Mouse (Mus musculus) thymus, adult 2 months (tissue): Measurements from ENCODE around the gene Polr1e. TPM values are rescaled to one million over a fixed set of nuclear protein-coding genes. Genes with fewer than 3 reads are reported as not detected.
"Not testable (repeated sequence)": the region's sequence is repeated elsewhere in the genome, so short reads cannot be mapped to it uniquely, and the experiment has no call there.

ENCODE experiments used
- DNase-seq: peaks from one replicate; pipeline ENCODE4 v3.0.0; 2021
- H3K27ac ChIP-seq: fragments of 200-500 bp; 2 replicates; pipeline ENCODE4 v1.5.1; 2012; ENCODE audit warnings: low read length, control low read depth; ENCODE audit not compliant: control insufficient read depth, insufficient read depth
- H3K27me3 ChIP-seq: fragments of 200-500 bp; 2 replicates; pipeline ENCODE4 v1.6.1; 2012; ENCODE audit warnings: mild to moderate bottlenecking, low read length, moderate library complexity, mixed read lengths; ENCODE audit not compliant: control insufficient read depth, insufficient read depth
- H3K36me3 ChIP-seq: fragments of 200-500 bp; 2 replicates; pipeline ENCODE4 v1.6.1; 2012; ENCODE audit warnings: mild to moderate bottlenecking, low read length, moderate library complexity; ENCODE audit not compliant: control insufficient read depth, insufficient read depth
- H3K4me1 ChIP-seq: fragments of 200-500 bp; replicated peaks from 2 replicates; pipeline ENCODE4 v1.6.1; 2012; ENCODE audit warnings: low read length; ENCODE audit not compliant: control insufficient read depth, insufficient read depth
- H3K4me3 ChIP-seq: fragments of 200-500 bp; 2 replicates; pipeline ENCODE4 v1.5.1; 2012; ENCODE audit warnings: mild to moderate bottlenecking, low read length, control low read depth, moderate library complexity; ENCODE audit not compliant: control insufficient read depth, insufficient read depth
- CTCF ChIP-seq: fragments of 200-500 bp; IDR thresholded peaks from 2 replicates; pipeline ENCODE4 v1.5.1; 2012; ENCODE audit warnings: mild to moderate bottlenecking, control low read depth, low read length, moderate library complexity, borderline replicate concordance; ENCODE audit not compliant: control insufficient read depth, poor library complexity, insufficient read depth; ENCODE audit errors: extremely low read depth
- POLR2A ChIP-seq: fragments of 200-500 bp; IDR thresholded peaks from 2 replicates; pipeline ENCODE4 v1.6.1; 2012; ENCODE audit warnings: mild to moderate bottlenecking, low read length, control low read depth, moderate library complexity; ENCODE audit not compliant: control insufficient read depth, poor library complexity, insufficient read depth; ENCODE audit errors: extremely low read depth
- WGBS: fragments of 180-500 bp; shearing (Covaris S2); methylation state at CpG from one replicate; pipeline ENCODE4 v1.1.7; 2018; 5-methylcytosine and 5-hydroxymethylcytosine counted together
- polyA plus RNA-seq: library from polyadenylated mRNA; depleted of rRNA; stranded (reverse); fragments of >200 nt; gene quantifications from 2 replicates; pipeline ENCODE4 v1.2.3, GENCODE M21; 2012

The Polr1e gene
- polyA plus RNA-seq, 1 experiment, result 11.1 TPM

DNA sequence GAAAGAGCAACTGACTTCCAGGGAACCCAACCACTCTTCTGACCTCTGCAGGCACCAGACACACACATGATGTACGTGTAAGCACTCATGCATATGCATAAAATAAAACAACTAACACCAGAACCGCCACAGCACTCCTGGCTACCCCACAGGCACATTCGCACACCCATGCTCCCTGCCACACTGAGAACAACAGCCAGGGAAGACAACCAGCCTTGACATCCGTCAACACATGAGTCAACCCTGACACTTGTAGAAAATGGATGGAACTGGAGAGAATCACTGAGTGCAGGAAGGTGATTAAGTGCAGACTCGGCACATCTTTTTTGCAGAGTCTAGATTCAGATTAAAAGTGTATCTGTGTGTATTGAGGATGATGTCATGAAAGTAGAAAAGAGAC, 18.2 kb downstream of the Polr1e start:
- no peak overlapping the region for H3K4me3 ChIP-seq
- WGBS, result 85% methylated on average over 5 of the region's 5 CpGs
- no peaks in the 10 kb centered on the region for H3K4me1 ChIP-seq
- H3K27me3 ChIP-seq, result no peaks in the 10 kb centered on the region
- no peak for TF ChIP-seq POLR2A
- TF ChIP-seq CTCF, result no peak
- no peak for DNase-seq
- no peaks in the 10 kb centered on the region for H3K36me3 ChIP-seq
- H3K27ac ChIP-seq, result no peak overlapping the region

DNA sequence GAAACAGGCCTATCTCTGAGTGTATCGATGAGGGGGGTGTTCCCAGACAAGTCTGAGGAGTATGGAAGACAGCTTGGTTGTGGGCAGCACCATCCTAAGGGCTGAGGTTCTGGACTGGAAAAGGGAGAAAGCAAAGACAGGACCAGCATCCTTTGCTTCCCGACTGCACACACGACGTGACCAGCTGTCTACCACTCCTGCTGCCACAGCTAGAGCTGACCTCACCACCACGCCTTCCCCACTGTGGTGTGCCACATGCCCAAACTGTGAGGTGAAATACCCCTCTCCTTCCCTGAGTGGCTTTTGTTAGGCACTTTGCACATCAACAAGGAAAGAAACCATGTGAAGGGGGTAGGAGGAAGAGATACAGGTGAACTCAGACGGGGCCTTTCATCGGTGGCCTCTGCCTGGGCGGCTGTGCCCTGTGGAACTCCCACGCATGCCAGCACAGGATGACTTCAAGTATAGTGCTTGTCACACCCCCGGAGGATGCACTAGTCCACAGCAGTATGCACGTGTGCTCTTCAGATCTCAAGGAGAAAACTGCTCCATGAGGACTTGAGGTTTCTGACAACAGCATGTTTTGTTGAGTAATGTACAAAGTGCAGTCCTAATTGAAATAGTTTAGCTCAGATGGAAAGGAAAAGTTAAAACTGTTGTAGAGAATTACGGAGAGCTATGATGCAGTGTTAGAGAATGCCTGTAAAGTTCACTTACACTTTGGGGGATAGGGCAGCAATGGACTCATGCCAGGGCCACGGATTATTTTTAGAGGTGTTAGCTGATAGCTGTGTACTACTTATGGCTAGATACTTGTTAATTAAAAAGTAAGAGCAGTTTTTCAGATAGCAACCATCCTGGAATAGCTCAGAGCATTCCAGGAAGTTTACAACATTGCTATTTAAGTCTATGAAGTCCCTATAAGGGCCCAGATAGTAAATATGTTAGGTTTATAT, 19.4 kb downstream of the Polr1e start:
- Histone ChIP-seq H3K27me3 (no peaks in the 10 kb centered on the region), H3K4me3 (no peak overlapping the region), H3K27ac (no peak overlapping the region), H3K4me1 (no peaks in the 10 kb centered on the region), H3K36me3 (no peaks in the 10 kb centered on the region)
- TF ChIP-seq CTCF (no peak), POLR2A (no peak)
- no peak for DNase-seq
- 62% methylated on average over 13 of the region's 13 CpGs for WGBS

DNA sequence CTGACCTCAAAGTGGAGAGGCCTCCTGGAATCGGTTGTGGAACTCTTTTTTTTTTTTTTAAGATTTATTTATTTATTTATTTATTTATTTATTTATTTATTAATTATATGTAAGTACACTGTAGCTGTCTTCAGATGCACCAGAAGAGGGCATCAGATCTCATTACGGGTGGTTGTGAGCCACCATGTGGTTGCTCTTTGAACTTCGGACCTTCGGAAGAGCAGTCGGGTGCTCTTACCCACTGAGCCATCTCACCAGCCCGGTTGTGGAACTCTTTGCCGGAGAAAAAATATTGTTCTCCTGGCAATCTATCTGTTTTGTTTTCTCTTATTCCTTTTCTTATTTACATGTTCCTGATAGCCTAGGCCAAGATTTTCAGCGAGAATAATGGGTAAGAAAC, 20.5 kb downstream of the Polr1e start:
- H3K4me1 ChIP-seq, DNase-seq, H3K4me3 ChIP-seq, H3K36me3 ChIP-seq, H3K27me3 ChIP-seq, H3K27ac ChIP-seq: not testable (repeated sequence)
- 55% methylated on average over 8 of the region's 8 CpGs for WGBS

DNA sequence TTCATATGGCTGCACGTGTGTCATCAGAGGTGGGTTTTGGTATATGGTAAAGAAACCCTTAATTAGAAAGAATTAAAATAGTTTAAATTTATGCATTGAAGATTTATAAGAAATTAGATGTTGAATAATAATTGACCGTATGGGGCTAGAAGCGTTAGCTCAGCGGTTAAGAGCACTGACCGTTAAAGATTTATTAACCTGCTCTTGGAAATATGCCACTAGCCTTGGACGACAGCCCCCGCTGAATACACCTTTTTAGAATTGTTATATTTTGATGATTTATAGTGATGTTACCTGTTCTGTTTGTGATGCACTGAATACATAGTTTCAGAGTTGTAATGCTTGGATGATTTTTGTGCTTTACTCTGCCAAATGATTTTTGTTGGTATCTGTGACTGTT, 21.2 kb downstream of the Polr1e start:
- not testable (repeated sequence) for H3K27ac ChIP-seq, H3K4me1 ChIP-seq, H3K4me3 ChIP-seq, DNase-seq, H3K27me3 ChIP-seq, H3K36me3 ChIP-seq
- WGBS, result 96% methylated on average over 7 of the region's 7 CpGs

DNA sequence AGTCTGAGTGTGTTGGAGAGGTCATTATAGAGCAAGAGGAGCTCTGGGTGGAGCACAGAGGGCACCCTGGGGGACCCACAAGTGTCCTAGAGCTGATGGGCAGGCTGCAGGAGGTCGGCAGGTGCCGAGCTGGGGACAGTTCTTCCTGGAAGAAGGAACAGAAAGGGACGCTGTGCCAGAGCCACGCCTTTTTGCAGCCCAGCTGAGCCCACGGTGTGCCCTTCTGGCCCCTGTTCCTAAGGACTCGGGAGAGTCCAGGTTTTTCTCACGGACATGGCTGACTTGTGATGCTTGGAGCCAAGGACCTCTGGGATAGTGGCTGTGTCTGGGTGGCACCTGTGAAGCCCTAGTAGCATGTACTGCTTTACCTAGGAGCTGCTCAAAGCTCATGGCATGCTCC, 22.4 kb downstream of the Polr1e start:
- Histone ChIP-seq H3K27me3 (no peaks in the 10 kb centered on the region), H3K36me3 (no peaks in the 10 kb centered on the region), H3K4me3 (no peak overlapping the region), H3K27ac (no peak overlapping the region), H3K4me1 (no peaks in the 10 kb centered on the region)
- WGBS, result 86% methylated on average over 7 of the region's 7 CpGs
- TF ChIP-seq CTCF, result no peak
- no peak for TF ChIP-seq POLR2A
- no peak for DNase-seq

DNA sequence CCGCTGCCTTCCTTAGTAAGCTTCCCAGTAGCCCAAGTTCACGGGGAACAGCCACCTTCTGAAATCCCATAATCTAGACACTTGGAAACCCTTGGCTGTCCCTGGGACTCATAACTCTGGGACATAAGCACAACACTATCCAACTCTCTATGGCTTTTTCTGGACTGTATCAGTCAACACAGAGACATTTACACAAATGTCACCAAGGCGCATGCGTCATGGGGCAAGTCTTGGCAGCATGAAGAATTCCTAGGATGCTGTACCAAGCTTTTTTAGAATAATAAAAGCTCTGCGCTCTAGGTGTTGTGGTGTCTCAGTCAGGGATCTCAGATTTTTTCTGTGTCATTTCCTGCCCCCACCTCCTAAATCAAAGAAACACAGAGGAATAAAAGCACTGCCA, 28.3 kb downstream of the Polr1e start:
- Histone ChIP-seq H3K36me3 (no peaks in the 10 kb centered on the region), H3K4me3 (no peak overlapping the region), H3K4me1 (no peaks in the 10 kb centered on the region), H3K27ac (no peak overlapping the region), H3K27me3 (no peaks in the 10 kb centered on the region)
- WGBS, result 97% methylated on average over 5 of the region's 5 CpGs
- no peak for DNase-seq
- no peak for TF ChIP-seq CTCF
- TF ChIP-seq POLR2A, result no peak

DNA sequence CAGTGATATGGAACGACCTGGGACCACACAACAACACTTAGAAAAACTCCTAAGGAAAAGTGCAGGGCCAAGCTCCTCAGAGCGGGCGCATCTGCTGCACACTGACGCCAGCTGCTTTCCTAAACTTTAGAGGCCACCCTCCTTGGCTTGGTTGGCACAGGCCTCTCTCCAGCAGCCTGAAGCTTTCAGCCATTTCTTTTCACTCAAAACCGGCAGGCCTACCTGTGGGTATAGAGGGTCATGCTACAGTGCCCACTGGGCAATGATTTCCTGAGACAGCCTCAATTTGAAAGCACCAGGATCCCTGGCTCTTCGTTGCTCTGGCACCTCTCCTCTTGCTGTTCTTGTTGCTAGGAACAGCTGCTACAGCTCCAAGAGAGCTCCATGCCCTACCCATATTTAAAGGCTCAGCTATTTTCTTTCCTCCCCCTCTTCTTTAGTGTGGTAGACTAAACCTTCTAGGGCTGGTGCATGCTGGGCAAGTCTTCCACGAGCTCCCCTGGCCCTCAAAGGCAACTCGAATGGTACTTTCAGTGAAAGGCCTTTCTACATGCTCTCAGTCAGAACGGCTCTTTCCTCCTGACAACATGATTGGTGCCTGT, 29.0 kb downstream of the Polr1e start:
- no peak for DNase-seq
- Histone ChIP-seq H3K36me3 (no peaks in the 10 kb centered on the region), H3K27ac (no peak overlapping the region), H3K4me3 (no peak overlapping the region), H3K27me3 (no peaks in the 10 kb centered on the region), H3K4me1 (no peaks in the 10 kb centered on the region)
- 91% methylated on average over 9 of the region's 9 CpGs for WGBS
- TF ChIP-seq CTCF, result no peak
- no peak for TF ChIP-seq POLR2A
